Mouse (Mus musculus) urinary bladder, postnatal 25 days (tissue): ENCODE data around the gene 4930523C07Rik.

Experiments
- DNase-seq: peaks from one replicate; pipeline ENCODE4 v3.0.0; 2022; ENCODE audit warnings: low spot score

The 4930523C07Rik gene

GRCm38 (mm10) chr1:160044237-160045021 is at the start of gene 4930523C07Rik:
TSS of gene 4930523C07Rik (plus strand) at chr1:160044382.
- DNase-seq, result peak; percentile 66

- DNase-seq, result no peak
These were observed 46.9 kb upstream of the 4930523C07Rik start for GRCm38 (mm10) chr1:159997329-159997728.

GRCm38 (mm10) chr1:159998349-159998748 is 45.8 kb upstream of the 4930523C07Rik start:
- DNase-seq, result no peak

GRCm38 (mm10) chr1:159999232-159999631 is 45.0 kb upstream of the 4930523C07Rik start:
- DNase-seq, result no peak

GRCm38 (mm10) chr1:160005319-160005718 is 38.9 kb upstream of the 4930523C07Rik start:
- DNase-seq, result no peak

GRCm38 (mm10) chr1:160006919-160007588 is 37.1 kb upstream of the 4930523C07Rik start:
- no peak for DNase-seq

GRCm38 (mm10) chr1:160013042-160013441 is 31.1 kb upstream of the 4930523C07Rik start:
- DNase-seq, result no peak

GRCm38 (mm10) chr1:160024339-160024980 is 19.7 kb upstream of the 4930523C07Rik start:
- DNase-seq, result no peak

GRCm38 (mm10) chr1:160025146-160025894 is 18.9 kb upstream of the 4930523C07Rik start:
- no peak for DNase-seq

- no peak for DNase-seq
These were observed 18.3 kb upstream of the 4930523C07Rik start for GRCm38 (mm10) chr1:160025895-160026255.

- DNase-seq, result no peak
These were observed 16.2 kb upstream of the 4930523C07Rik start for GRCm38 (mm10) chr1:160027939-160028338.

GRCm38 (mm10) chr1:160033948-160034598 is 10.1 kb upstream of the 4930523C07Rik start:
- no peak for DNase-seq

- no peak for DNase-seq
These were observed 8.6 kb upstream of the 4930523C07Rik start for GRCm38 (mm10) chr1:160035561-160035960.

GRCm38 (mm10) chr1:160036996-160037521 is 7.1 kb upstream of the 4930523C07Rik start:
- DNase-seq, result no peak

- DNase-seq, result no peak
These were observed 4.1 kb upstream of the 4930523C07Rik start for GRCm38 (mm10) chr1:160039951-160040645.

- DNase-seq, result no peak
These were observed 2.9 kb upstream of the 4930523C07Rik start for GRCm38 (mm10) chr1:160041264-160041775.

GRCm38 (mm10) chr1:160042351-160042750 is 1.8 kb upstream of the 4930523C07Rik start:
- DNase-seq, result no peak

GRCm38 (mm10) chr1:160043271-160043975 is 759 bp upstream of the 4930523C07Rik start:
- no peak for DNase-seq

GRCm38 (mm10) chr1:160045056-160045715 is 1.0 kb downstream of the 4930523C07Rik start:
- no peak for DNase-seq
